Mouse (Mus musculus) MEL (cell line): ENCODE data around the gene Klf1. TPM values are rescaled to one million over a fixed set of nuclear protein-coding genes. Genes with fewer than 3 reads are reported as not detected.
A peak's percentile ranks its signal among the peaks of the same experiment; 100 is the strongest.

ENCODE experiments used
- DNase-seq: peaks from one replicate; pipeline ENCODE4 v3.0.0; 2011; ENCODE audit warnings: low read depth, low spot score
- H3K27ac ChIP-seq: 2 replicates; pipeline ENCODE4 v1.5.1; 2012; ENCODE audit warnings: low read depth, mild to moderate bottlenecking, control low read depth, low read length, moderate library complexity; ENCODE audit not compliant: control insufficient read depth
- H3K27me3 ChIP-seq, 2 experiments: fragments of 150-350 bp in 1 of 2; sonication (generic) in 1 of 2; 2 replicates each; pipeline ENCODE4 v1.6.1; 2012; ENCODE audit warnings: low read length in 2 of 2, mild to moderate bottlenecking in 2 of 2, improper control_type of control experiment in 1 of 2, moderate library complexity in 1 of 2; ENCODE audit not compliant: insufficient read depth in 2 of 2, control insufficient read depth in 1 of 2
- H3K36me3 ChIP-seq, 2 experiments: 2 replicates each; pipeline ENCODE4 v1.6.1; 2012 to 2014; ENCODE audit warnings: low read length in 2 of 2, improper control_type of control experiment in 1 of 2, inconsistent platforms in 1 of 2, mild to moderate bottlenecking in 1 of 2; ENCODE audit not compliant: insufficient read depth in 2 of 2, control insufficient read depth in 1 of 2
- H3K4me1 ChIP-seq, 2 experiments: fragments of 150-350 bp in 1 of 2; sonication (generic) in 1 of 2; 2 replicates each; pipeline ENCODE4 v1.6.1; 2012; ENCODE audit warnings: low read length in 2 of 2, improper control_type of control experiment in 1 of 2, mild to moderate bottlenecking in 1 of 2; ENCODE audit not compliant: insufficient read depth in 2 of 2, control insufficient read depth in 1 of 2
- H3K4me3 ChIP-seq, 2 experiments: fragments of 150-350 bp in 1 of 2; sonication (generic) in 1 of 2; 2 replicates each; pipeline ENCODE4 v1.5.1; 2012; ENCODE audit warnings: low read depth in 2 of 2, low read length in 2 of 2, mild to moderate bottlenecking in 2 of 2, moderate library complexity in 2 of 2, control low read depth in 1 of 2, improper control_type of control experiment in 1 of 2; ENCODE audit not compliant: control insufficient read depth in 1 of 2, insufficient read depth in 1 of 2
- H3K79me2 ChIP-seq: 2 replicates; pipeline ENCODE4 v1.6.1; 2012; ENCODE audit warnings: mild to moderate bottlenecking, low read length, moderate library complexity; ENCODE audit not compliant: control insufficient read depth, poor library complexity, insufficient read depth
- H3K9ac ChIP-seq: 2 replicates; pipeline ENCODE4 v1.6.1; 2012; ENCODE audit warnings: low read depth, mild to moderate bottlenecking, control low read depth, low read length, moderate library complexity; ENCODE audit not compliant: control insufficient read depth, poor library complexity, severe bottlenecking
- H3K9me3 ChIP-seq: fragments of 150-350 bp; sonication (generic); replicated peaks from 2 replicates; pipeline ENCODE4 v1.6.1; 2012; ENCODE audit warnings: mild to moderate bottlenecking, low read length, improper control_type of control experiment, moderate library complexity; ENCODE audit not compliant: insufficient read depth
- BHLHE40 ChIP-seq: IDR thresholded peaks from 2 replicates; pipeline ENCODE4 v1.6.1; 2012; ENCODE audit warnings: low read depth, mild to moderate bottlenecking, inconsistent platforms, low read length, improper control_type of control experiment, borderline replicate concordance
- CTCF ChIP-seq, 3 experiments: IDR thresholded peaks in 2 of 3; conservative IDR thresholded peaks in 1 of 3; 2 replicates each; pipeline ENCODE4 v1.5.1; 2011 to 2012; ENCODE audit warnings: low read length in 3 of 3, low read depth in 2 of 3, mild to moderate bottlenecking in 2 of 3, improper control_type of control experiment in 1 of 3, inconsistent platforms in 1 of 3, mixed read lengths in 1 of 3, moderate library complexity in 1 of 3; ENCODE audit not compliant: control insufficient read depth in 1 of 3, insufficient read depth in 1 of 3, poor library complexity in 1 of 3, severe bottlenecking in 1 of 3
- ELF1 ChIP-seq: IDR thresholded peaks from 2 replicates; pipeline ENCODE4 v1.6.1; 2014; ENCODE audit warnings: low read depth, mild to moderate bottlenecking, inconsistent platforms, low read length, improper control_type of control experiment, moderate library complexity
- EP300 ChIP-seq, 2 experiments: IDR thresholded peaks; 2 replicates each; pipeline ENCODE4 v1.6.1; 2011; ENCODE audit warnings: improper control_type of control experiment in 2 of 2, low read length in 2 of 2, low read depth in 1 of 2, mild to moderate bottlenecking in 1 of 2
- ETS1 ChIP-seq: IDR thresholded peaks from 2 replicates; pipeline ENCODE4 v1.6.1; 2012; ENCODE audit warnings: low read depth, mild to moderate bottlenecking, inconsistent platforms, low read length, improper control_type of control experiment, moderate library complexity
- GABPA ChIP-seq: IDR thresholded peaks from 2 replicates; pipeline ENCODE4 v1.6.1; 2012; ENCODE audit warnings: low read depth, mild to moderate bottlenecking, inconsistent platforms, low read length, improper control_type of control experiment, moderate library complexity
- GATA1 ChIP-seq: IDR thresholded peaks from 2 replicates; pipeline ENCODE4 v1.6.1; 2011; ENCODE audit warnings: low read depth, low read length, improper control_type of control experiment
- HCFC1 ChIP-seq: IDR thresholded peaks from 2 replicates; pipeline ENCODE4 v1.6.1; 2012; ENCODE audit warnings: low read depth, mild to moderate bottlenecking, inconsistent platforms, low read length, improper control_type of control experiment, moderate library complexity
- MAX ChIP-seq: IDR thresholded peaks from 2 replicates; pipeline ENCODE4 v1.6.1; 2011; ENCODE audit warnings: low read length, improper control_type of control experiment
- MEF2A ChIP-seq: IDR thresholded peaks from 2 replicates; pipeline ENCODE4 v1.6.1; 2014; ENCODE audit warnings: low read depth, mild to moderate bottlenecking, inconsistent platforms, low read length, improper control_type of control experiment; ENCODE audit not compliant: poor library complexity, insufficient replicate concordance, severe bottlenecking; ENCODE audit errors: extremely low read depth
- MYC ChIP-seq: IDR thresholded peaks from 2 replicates; pipeline ENCODE4 v1.6.1; 2011; ENCODE audit warnings: low read depth, mild to moderate bottlenecking, low read length, improper control_type of control experiment, moderate library complexity
- NELFE ChIP-seq: IDR thresholded peaks from 2 replicates; pipeline ENCODE4 v1.6.1; 2011; ENCODE audit warnings: low read depth, low read length, improper control_type of control experiment
- NRF1 ChIP-seq: IDR thresholded peaks from 2 replicates; pipeline ENCODE4 v1.6.1; 2014; ENCODE audit warnings: low read depth, mild to moderate bottlenecking, inconsistent platforms, low read length, improper control_type of control experiment, moderate library complexity; ENCODE audit not compliant: poor library complexity, insufficient read depth, severe bottlenecking
- POLR2AphosphoS5 ChIP-seq: IDR thresholded peaks from 2 replicates; pipeline ENCODE4 v1.6.1; 2012; ENCODE audit warnings: low read depth, borderline replicate concordance, mild to moderate bottlenecking, inconsistent platforms, low read length, moderate library complexity, mixed read lengths
- RCOR1 ChIP-seq: IDR thresholded peaks from 2 replicates; pipeline ENCODE4 v1.6.1; 2012; ENCODE audit warnings: low read depth, mild to moderate bottlenecking, inconsistent platforms, low read length, improper control_type of control experiment
- SIN3A ChIP-seq: IDR thresholded peaks from 2 replicates; pipeline ENCODE4 v1.6.1; 2012; ENCODE audit warnings: low read length, improper control_type of control experiment, inconsistent platforms
- TCF12 ChIP-seq: IDR thresholded peaks from 2 replicates; pipeline ENCODE4 v1.6.1; 2014; ENCODE audit warnings: low read depth, mild to moderate bottlenecking, inconsistent platforms, low read length, improper control_type of control experiment, moderate library complexity
- USF1 ChIP-seq: IDR thresholded peaks from 2 replicates; pipeline ENCODE4 v1.6.1; 2014; ENCODE audit warnings: low read depth, mild to moderate bottlenecking, inconsistent platforms, low read length, improper control_type of control experiment, moderate library complexity
- ZC3H11A ChIP-seq: IDR thresholded peaks from 2 replicates; pipeline ENCODE4 v1.6.1; 2012; ENCODE audit warnings: low read depth, mild to moderate bottlenecking, inconsistent platforms, low read length, improper control_type of control experiment
- ZKSCAN1 ChIP-seq: IDR thresholded peaks from 2 replicates; pipeline ENCODE4 v1.6.1; 2012; ENCODE audit warnings: low read depth, mild to moderate bottlenecking, inconsistent platforms, low read length, improper control_type of control experiment, moderate library complexity
- ZMIZ1 ChIP-seq: IDR thresholded peaks from 2 replicates; pipeline ENCODE4 v1.6.1; 2012; ENCODE audit warnings: low read depth, mild to moderate bottlenecking, inconsistent platforms, low read length, improper control_type of control experiment, moderate library complexity
- ZNF384 ChIP-seq: IDR thresholded peaks from 2 replicates; pipeline ENCODE4 v1.6.1; 2012; ENCODE audit warnings: low read depth, mild to moderate bottlenecking, inconsistent platforms, low read length, improper control_type of control experiment
- polyA plus RNA-seq, 2 experiments: library from polyadenylated mRNA; stranded (reverse) in 1 of 2; unstranded in 1 of 2; fragments of >175 nt in 1 of 2; fragments of >200 nt in 1 of 2; gene quantifications; 2 replicates each; pipeline versions ENCODE4 v1.2.1 to v1.2.4; 2012; ENCODE audit warnings: low replicate concordance in 2 of 2, low read depth in 1 of 2; ENCODE audit not compliant: insufficient read length in 2 of 2, insufficient read depth in 1 of 2, missing spikeins in 1 of 2
- total RNA-seq: library from RNA; depleted of rRNA; stranded (reverse); fragments of 300-350 nt; gene quantifications from 2 replicates; pipeline ENCODE4 v1.2.3, GENCODE M21; 2012

The Klf1 gene
- total and polyA plus RNA-seq, 3 experiments = 234 to 262 TPM; not detected in 1

GRCm38 (mm10) chr8:84871376-84872308 is 30.1 kb upstream of the Klf1 start, which contains the start of gene Syce2 (continued):
- TF ChIP-seq EP300 (IDR thresholded peaks at IDR 0.05; ENCODE audit: low read depth in 1 of 2, low read length in 2 of 2) = no peak
- no peak for TF ChIP-seq ZKSCAN1
- TF ChIP-seq ZC3H11A = peak; percentile 42; the same call in 1 of the 2 replicates
- TF ChIP-seq ZNF384 = peak; percentile 85
- no peak for TF ChIP-seq SIN3A
- no peak for TF ChIP-seq RCOR1
- no peak for TF ChIP-seq POLR2AphosphoS5
- TF ChIP-seq ELF1 = no peak
- peak; percentile 31; the same call in 1 of the 2 replicates for TF ChIP-seq ETS1

- peak overlapping the region; percentile 76 for H3K9ac ChIP-seq
- DNase-seq = peak; percentile 44
Measured at GRCm38 (mm10) chr8:84872309-84872965, 29.3 kb upstream of the Klf1 start.

GRCm38 (mm10) chr8:84873016-84873415 is 28.7 kb upstream of the Klf1 start:
- TF ChIP-seq MEF2A = no peak
- no peak for TF ChIP-seq GABPA
- TF ChIP-seq TCF12 = no peak
- no peak for TF ChIP-seq BHLHE40
- no peak for TF ChIP-seq GATA1
- no peak for TF ChIP-seq ZKSCAN1
- TF ChIP-seq ZMIZ1 = no peak
- no peak for TF ChIP-seq NRF1
- TF ChIP-seq USF1 = no peak
- no peak for TF ChIP-seq SIN3A
- peaks cover 1 to 19% of the 10 kb centered on the region in 2 experiments; a peak in 3 of 4 replicates for H3K36me3 ChIP-seq
- no peaks in the 10 kb centered on the region for H3K9me3 ChIP-seq
- H3K4me3 ChIP-seq = peak overlapping the region; percentile 20 to 40; a peak in 2 of 4 replicates
- peak overlapping the region; percentile 76 for H3K9ac ChIP-seq
- H3K27me3 ChIP-seq = no peaks in the 10 kb centered on the region
- DNase-seq = no peak
- peaks cover 7 to 25% of the 10 kb centered on the region in 2 experiments for H3K4me1 ChIP-seq
- H3K79me2 ChIP-seq = peaks cover 3% of the 10 kb centered on the region; the same call in 1 of the 2 replicates
- no peak overlapping the region for H3K27ac ChIP-seq

More at GRCm38 (mm10) chr8:84872309-84872965, 29.3 kb upstream of the Klf1 start:
- peak overlapping the region; percentile 58 for H3K27ac ChIP-seq
- peaks cover 3% of the 10 kb centered on the region; the same call in 1 of the 2 replicates for H3K79me2 ChIP-seq
- peaks cover 7 to 25% of the 10 kb centered on the region in 2 experiments for H3K4me1 ChIP-seq
- TF ChIP-seq BHLHE40 = no peak
- no peak; the same call in 1 of the 2 replicates for TF ChIP-seq HCFC1
- TF ChIP-seq ELF1 = no peak
- peak; percentile 24; the same call in 1 of the 2 replicates for TF ChIP-seq SIN3A
- TF ChIP-seq CTCF (IDR thresholded peaks at IDR 0.05 in 2 of 3, conservative IDR thresholded peaks at IDR 0.05 in 1 of 3; ENCODE audit: control insufficient read depth in 1 of 3, insufficient read depth in 1 of 3, low read depth in 2 of 3, low read length in 3 of 3, poor library complexity in 1 of 3, severe bottlenecking in 1 of 3) = no peak
- no peak for TF ChIP-seq USF1
- TF ChIP-seq NELFE = no peak
- TF ChIP-seq MAX = peak; percentile 22; the same call in 1 of the 2 replicates
- no peak for TF ChIP-seq ETS1
- TF ChIP-seq MYC = no peak
- TF ChIP-seq, all 39 proteins: peak for 2
- H3K4me3 ChIP-seq = peak overlapping the region; percentile 20 to 40
- no peaks in the 10 kb centered on the region for H3K9me3 ChIP-seq
- no peaks in the 10 kb centered on the region for H3K27me3 ChIP-seq
- H3K36me3 ChIP-seq = peaks cover 4 to 19% of the 10 kb centered on the region in 2 experiments; a peak in 3 of 4 replicates
